Mouse (Mus musculus) G1E (cell line): ENCODE measurements around the gene Tmem104.

Experiments
- CTCF ChIP-seq: IDR thresholded peaks from 2 replicates; pipeline ENCODE4 v1.5.1; 2012; ENCODE audit warnings: low read depth, low read length, inconsistent platforms, mixed read lengths
- GATA1 ChIP-seq: IDR thresholded peaks from 2 replicates; pipeline ENCODE4 v1.6.1; 2012; ENCODE audit warnings: borderline replicate concordance, low read length, inconsistent platforms, mixed read lengths
- GATA2 ChIP-seq: IDR thresholded peaks from 2 replicates; pipeline ENCODE4 v1.6.1; 2012; ENCODE audit warnings: low read depth, low read length, inconsistent platforms, borderline replicate concordance
- TAL1 ChIP-seq: conservative IDR thresholded peaks from 2 replicates; pipeline ENCODE4 v1.6.1; 2012; ENCODE audit warnings: low read depth, low read length, inconsistent platforms, mixed read lengths

DNA sequence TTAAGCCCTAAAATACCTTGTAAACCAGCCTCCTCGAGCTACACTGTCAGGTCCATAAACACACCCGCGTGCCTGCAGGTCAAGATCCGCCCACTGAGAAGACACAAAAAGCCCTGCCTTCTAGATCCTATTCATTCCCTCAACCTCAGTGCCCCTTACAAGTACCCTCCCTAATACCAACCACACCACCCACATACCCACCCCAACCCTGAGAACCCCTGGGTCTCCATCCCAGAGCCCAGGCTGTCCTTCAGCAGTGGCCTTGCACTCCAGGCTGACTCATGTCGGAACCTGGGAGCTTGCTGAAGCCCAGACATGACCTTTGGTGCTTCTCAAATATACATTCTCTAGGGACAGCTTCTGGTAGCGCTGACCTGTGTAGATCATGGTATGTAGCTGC is 87.5 kb downstream of the Tmem104 start:
- no peak for TF ChIP-seq CTCF
- no peak for TF ChIP-seq GATA1
- no peak for TF ChIP-seq TAL1
- TF ChIP-seq GATA2: no peak
